Mouse (Mus musculus) embryonic facial prominence, embryonic 10.5 days (tissue): ENCODE results near the gene Pih1d1. TPM values are rescaled to one million over a fixed set of nuclear protein-coding genes. Genes with fewer than 3 reads are reported as not detected.
A peak's percentile ranks its signal among the peaks of the same experiment; 100 is the strongest.
"Not testable (repeated sequence)": the region's sequence is repeated elsewhere in the genome, so short reads cannot be mapped to it uniquely, and the experiment has no call there.

Source experiments
- DNase-seq: peaks from one replicate; pipeline ENCODE4 v3.0.0-alpha.2; 2017; ENCODE audit warnings: low spot score
- H3K27ac ChIP-seq: fragments of 300-500 bp; sonication (generic); replicated peaks from 2 replicates; pipeline ENCODE4 v1.5.1; 2016; ENCODE audit warnings: mild to moderate bottlenecking
- H3K27me3 ChIP-seq: fragments of 300-500 bp; sonication (generic); replicated peaks from 2 replicates; pipeline ENCODE4 v1.6.1; 2016; ENCODE audit warnings: low read depth, mild to moderate bottlenecking; ENCODE audit not compliant: poor library complexity, severe bottlenecking
- H3K36me3 ChIP-seq: fragments of 300-500 bp; sonication (generic); replicated peaks from 2 replicates; pipeline ENCODE4 v1.6.1; 2016; ENCODE audit warnings: mild to moderate bottlenecking, moderate library complexity
- H3K4me1 ChIP-seq: fragments of 300-500 bp; sonication (generic); 2 replicates; pipeline ENCODE4 v1.6.1; 2016
- H3K4me3 ChIP-seq: fragments of 300-500 bp; sonication (generic); 2 replicates; pipeline ENCODE4 v1.5.1; 2016; ENCODE audit warnings: mild to moderate bottlenecking, moderate library complexity
- H3K9me3 ChIP-seq: fragments of 300-500 bp; sonication (generic); 2 replicates; pipeline ENCODE4 v1.6.1; 2016; ENCODE audit warnings: mild to moderate bottlenecking
- WGBS: fragments of 180-500 bp; shearing (Covaris S2); methylation state at CpG from one replicate; pipeline ENCODE4 v1.1.7; 2016; 5-methylcytosine and 5-hydroxymethylcytosine counted together
- polyA plus RNA-seq: library from polyadenylated mRNA; unstranded; fragments of >200 nt; fragmentation: Nextera tagmentation; extraction: Ambion mirVana; gene quantifications from 2 replicates; pipeline ENCODE4 v1.2.1, GENCODE M21; 2016

The Pih1d1 gene
- polyA plus RNA-seq: 99.6 and 103 TPM in 2 replicates

- 6% methylated on average over 69 of the region's 69 CpGs for WGBS
- no peaks in the 10 kb centered on the region for H3K27me3 ChIP-seq
- peaks cover 40% of the 10 kb centered on the region for H3K4me1 ChIP-seq
- peak within 1 kb of the TSS; percentile 97 for H3K27ac ChIP-seq
- H3K36me3 ChIP-seq: peaks cover 34% of the 10 kb centered on the region
- DNase-seq: peak; percentile 98
- H3K9me3 ChIP-seq: no peaks in the 10 kb centered on the region
- H3K4me3 ChIP-seq: peak within 1 kb of the TSS; percentile 73
Measured at GRCm38 (mm10) chr7:45154096-45154992, at the start of gene Pih1d1, which contains the start of gene Aldh16a1. Gene Pih1d1, plus strand, starts transcription at chr7:45154303. Gene Aldh16a1, minus strand, starts transcription at chr7:45154584.

DNA sequence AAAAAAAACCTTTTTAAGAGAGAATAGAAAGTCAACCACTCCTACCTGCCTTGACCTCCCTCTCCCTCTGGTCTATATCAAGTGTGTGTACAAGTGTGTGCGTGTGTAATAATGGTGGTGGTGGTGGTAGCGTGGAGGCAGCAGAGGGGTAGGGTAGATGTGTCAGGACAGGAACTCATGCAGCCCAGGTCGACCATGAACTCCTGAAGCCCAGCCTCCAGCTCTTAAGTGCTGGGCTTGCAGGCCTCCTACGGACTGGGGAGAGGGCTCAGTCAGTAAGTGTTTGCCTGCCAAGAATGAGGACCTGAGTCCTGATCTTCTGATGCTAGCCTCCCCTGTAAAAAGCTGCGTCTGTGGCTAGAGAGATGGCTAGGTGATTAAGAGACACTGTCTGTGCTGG is 49.2 kb upstream of the Pih1d1 start:
- Histone ChIP-seq H3K27ac (peak overlapping the region; percentile 44; the same call in 1 of the 2 replicates), H3K9me3 (no peaks in the 10 kb centered on the region), H3K4me3 (no peak overlapping the region), H3K27me3 (no peaks in the 10 kb centered on the region), H3K4me1 (peaks cover 36% of the 10 kb centered on the region), H3K36me3 (no peaks in the 10 kb centered on the region)
- DNase-seq: no peak
- 87% methylated on average over 5 of the region's 5 CpGs for WGBS

- Histone ChIP-seq H3K27me3 (no peaks in the 10 kb centered on the region), H3K4me3 (no peak overlapping the region), H3K27ac (no peak overlapping the region), H3K36me3 (no peaks in the 10 kb centered on the region), H3K9me3 (no peaks in the 10 kb centered on the region), H3K4me1 (peaks cover 36% of the 10 kb centered on the region)
- DNase-seq: no peak
- 80% methylated on average over 8 of the region's 8 CpGs for WGBS
Measured at GRCm38 (mm10) chr7:45105491-45105890, 48.6 kb upstream of the Pih1d1 start.

DNA sequence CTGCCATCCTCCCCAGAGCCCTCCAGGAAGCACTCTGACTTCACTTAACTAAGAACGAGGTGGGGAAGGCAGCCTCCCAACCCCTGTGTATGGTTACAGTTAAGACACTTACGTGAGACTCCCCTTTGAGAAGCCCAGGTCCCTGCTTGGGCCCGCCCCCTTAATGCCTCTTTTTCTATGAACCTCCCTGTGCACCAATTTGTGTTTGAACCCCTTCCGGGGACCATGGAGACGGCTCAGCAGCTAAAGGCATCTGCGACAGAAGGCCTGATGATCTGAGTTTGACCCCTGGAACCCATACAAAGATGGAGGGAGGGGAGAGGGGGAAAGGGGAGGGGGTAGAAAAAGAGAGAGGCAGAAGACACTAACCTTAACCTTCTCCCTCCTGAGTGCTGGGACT is 47.7 kb upstream of the Pih1d1 start:
- 0 out of 2 replicates have a peak overlapping the region, but pooled peaks have one; percentile 16 for H3K4me3 ChIP-seq
- DNase-seq: peak; percentile 23
- H3K27me3 ChIP-seq: no peaks in the 10 kb centered on the region
- peaks cover 36% of the 10 kb centered on the region for H3K4me1 ChIP-seq
- peak overlapping the region; percentile 69 for H3K27ac ChIP-seq
- 40% methylated on average over 6 of the region's 6 CpGs for WGBS
- H3K9me3 ChIP-seq: no peaks in the 10 kb centered on the region
- no peaks in the 10 kb centered on the region for H3K36me3 ChIP-seq

DNA sequence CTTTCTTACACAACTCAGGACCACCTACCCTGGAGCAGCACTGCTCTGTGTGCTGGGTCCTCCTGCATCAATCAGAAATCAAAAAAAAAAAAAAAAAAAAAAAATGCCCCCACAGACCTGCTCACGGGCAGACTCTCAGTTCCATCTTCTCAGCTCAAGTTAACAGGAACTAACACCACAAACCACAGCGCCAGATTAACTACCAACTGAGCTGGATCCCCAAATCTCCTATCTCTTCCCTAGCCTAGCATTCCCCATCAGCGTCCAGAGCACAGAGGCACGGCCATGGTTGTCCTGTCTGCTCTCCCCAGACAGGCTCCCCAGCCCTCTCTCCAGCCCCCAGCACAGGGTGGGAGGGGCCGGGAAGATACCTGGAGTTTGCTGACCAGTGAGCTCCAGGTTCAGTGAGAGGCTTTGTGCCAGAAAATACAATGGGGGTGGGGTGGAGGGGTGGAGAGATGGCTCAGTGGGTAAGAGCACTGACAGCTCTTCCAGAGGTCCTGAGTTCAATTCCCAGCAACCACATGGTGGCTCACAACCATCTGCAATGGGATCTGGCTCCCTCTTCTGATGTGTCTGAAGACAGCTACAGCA is 47.0 kb upstream of the Pih1d1 start:
- H3K4me1 ChIP-seq: peaks cover 36% of the 10 kb centered on the region
- no peak overlapping the region for H3K4me3 ChIP-seq
- H3K27me3 ChIP-seq: no peaks in the 10 kb centered on the region
- DNase-seq: no peak
- no peaks in the 10 kb centered on the region for H3K36me3 ChIP-seq
- 0 out of 2 replicates have a peak overlapping the region, but pooled peaks have one; percentile 69 for H3K27ac ChIP-seq
- WGBS: 56% methylated on average over 5 of the region's 5 CpGs
- H3K9me3 ChIP-seq: no peaks in the 10 kb centered on the region

DNA sequence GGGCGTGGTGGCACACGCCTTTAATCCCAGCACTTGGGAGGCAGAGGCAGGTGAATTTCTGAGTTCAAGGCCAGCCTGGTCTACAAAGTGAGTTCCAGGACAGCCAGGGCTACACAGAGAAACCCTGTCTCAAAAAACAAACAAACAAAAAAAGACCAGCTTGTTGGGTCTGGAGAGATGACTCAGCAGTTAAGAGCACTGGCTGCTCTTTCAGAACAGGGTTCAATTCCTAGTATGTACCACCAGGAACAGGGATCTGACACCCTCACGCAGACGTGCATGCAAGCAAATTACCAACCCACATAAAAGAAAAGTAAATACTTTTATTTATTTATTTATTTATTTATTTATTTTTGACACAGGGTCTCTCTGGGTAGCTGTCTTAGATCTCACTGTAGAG is 44.0 kb upstream of the Pih1d1 start:
- H3K27me3 ChIP-seq, H3K36me3 ChIP-seq, H3K27ac ChIP-seq, DNase-seq, H3K4me3 ChIP-seq, H3K9me3 ChIP-seq: not testable (repeated sequence)
- H3K4me1 ChIP-seq: peaks cover 16% of the 10 kb centered on the region
- 87% methylated on average over 4 of the region's 4 CpGs for WGBS

GRCm38 (mm10) chr7:45111940-45112339 is 42.2 kb upstream of the Pih1d1 start:
- H3K27me3 ChIP-seq: no peaks in the 10 kb centered on the region
- H3K4me1 ChIP-seq: peaks cover 3% of the 10 kb centered on the region; the same call in 1 of the 2 replicates
- H3K9me3 ChIP-seq: no peaks in the 10 kb centered on the region
- H3K36me3 ChIP-seq: no peaks in the 10 kb centered on the region
- 63% methylated on average over 2 of the region's 2 CpGs for WGBS
- no peak overlapping the region for H3K4me3 ChIP-seq
- no peak overlapping the region for H3K27ac ChIP-seq
- no peak for DNase-seq

GRCm38 (mm10) chr7:45112529-45112928 is 41.6 kb upstream of the Pih1d1 start:
- no peak for DNase-seq
- Histone ChIP-seq H3K36me3 (peaks cover under 1% of the 10 kb centered on the region), H3K4me3 (no peak overlapping the region), H3K4me1 (0 out of 2 replicates have a peak, but pooled peaks cover under 1% of the 10 kb centered on the region), H3K9me3 (no peaks in the 10 kb centered on the region), H3K27ac (no peak overlapping the region), H3K27me3 (no peaks in the 10 kb centered on the region)
- WGBS: 75% methylated on average over 3 of the region's 3 CpGs

- Histone ChIP-seq H3K4me3 (no peak overlapping the region), H3K27ac (no peak overlapping the region), H3K4me1 (0 out of 2 replicates have a peak, but pooled peaks cover 3% of the 10 kb centered on the region), H3K9me3 (no peaks in the 10 kb centered on the region), H3K27me3 (no peaks in the 10 kb centered on the region), H3K36me3 (peaks cover 10% of the 10 kb centered on the region)
- 90% methylated on average over 2 of the region's 2 CpGs for whole genome bisulfite sequencing
- no peak for DNase-seq
Measured at GRCm38 (mm10) chr7:45113476-45113875, 40.6 kb upstream of the Pih1d1 start.

GRCm38 (mm10) chr7:45117566-45117965 is 36.5 kb upstream of the Pih1d1 start:
- DNase-seq: no peak

GRCm38 (mm10) chr7:45118336-45118735 is 35.8 kb upstream of the Pih1d1 start:
- DNase-seq: no peak
- H3K9me3 ChIP-seq: no peaks in the 10 kb centered on the region
- H3K27me3 ChIP-seq: no peaks in the 10 kb centered on the region
- WGBS: 94% methylated on average over 6 of the region's 6 CpGs
- H3K27ac ChIP-seq: no peak overlapping the region
- peaks cover 25% of the 10 kb centered on the region for H3K4me1 ChIP-seq
- H3K4me3 ChIP-seq: no peak overlapping the region
- peaks cover 59% of the 10 kb centered on the region for H3K36me3 ChIP-seq

More at GRCm38 (mm10) chr7:45117566-45117965, 36.5 kb upstream of the Pih1d1 start:
- Histone ChIP-seq H3K4me3 (no peak overlapping the region), H3K4me1 (peaks cover 18% of the 10 kb centered on the region), H3K9me3 (no peaks in the 10 kb centered on the region), H3K36me3 (peaks cover 51% of the 10 kb centered on the region), H3K27me3 (no peaks in the 10 kb centered on the region), H3K27ac (no peak overlapping the region)
- WGBS: 83% methylated on average over 8 of the region's 8 CpGs

GRCm38 (mm10) chr7:45119780-45120709 is 34.1 kb upstream of the Pih1d1 start:
- WGBS: 86% methylated on average over 5 of the region's 5 CpGs
- Histone ChIP-seq H3K36me3 (peaks cover 64% of the 10 kb centered on the region), H3K4me1 (peaks cover 32% of the 10 kb centered on the region), H3K27ac (no peak overlapping the region), H3K27me3 (no peaks in the 10 kb centered on the region), H3K4me3 (0 out of 2 replicates have a peak overlapping the region, but pooled peaks have one; percentile 33), H3K9me3 (no peaks in the 10 kb centered on the region)
- DNase-seq: no peak
